Mouse (Mus musculus) midbrain, postnatal 0 days (tissue): Measurements from ENCODE around the gene Mttp. TPM values are rescaled to one million over a fixed set of nuclear protein-coding genes. Genes with fewer than 3 reads are reported as not detected.
"Not testable (repeated sequence)": the region's sequence is repeated elsewhere in the genome, so short reads cannot be mapped to it uniquely, and the experiment has no call there.

Source experiments
- ATAC-seq: fragments of 200-750 bp; cut with Nextera tagmentation; 2 replicates; pipeline ENCODE4 v1.8.0; 2017; ENCODE audit warnings: moderate number of reproducible peaks, mild to moderate bottlenecking, moderate TSS enrichment, moderate library complexity; ENCODE audit not compliant: low FRiP score
- DNase-seq: peaks from one replicate; pipeline ENCODE4 v3.0.0-alpha.2; 2015; ENCODE audit warnings: low spot score
- H3K27ac ChIP-seq: fragments of 300-500 bp; sonication (generic); 2 replicates; pipeline ENCODE4 v1.5.1; 2014; ENCODE audit warnings: low read depth, mild to moderate bottlenecking, low read length, mixed read lengths
- H3K27me3 ChIP-seq: fragments of 300-500 bp; sonication (generic); 2 replicates; pipeline ENCODE4 v1.6.1; 2014; ENCODE audit warnings: low read length, control low read depth, mixed read lengths; ENCODE audit not compliant: insufficient read depth
- H3K36me3 ChIP-seq: fragments of 300-500 bp; sonication (generic); 2 replicates; pipeline ENCODE4 v1.6.1; 2014; ENCODE audit warnings: low read length, control low read depth, mixed read lengths; ENCODE audit not compliant: insufficient read depth
- H3K4me1 ChIP-seq: fragments of 300-500 bp; sonication (generic); 2 replicates; pipeline ENCODE4 v1.6.1; 2014; ENCODE audit warnings: mild to moderate bottlenecking, control low read depth, antibody characterized with exemption, low read length, mixed read lengths; ENCODE audit not compliant: insufficient read depth
- H3K4me2 ChIP-seq: fragments of 300-500 bp; sonication (generic); 2 replicates; pipeline ENCODE4 v1.6.1; 2014; ENCODE audit warnings: low read depth, mild to moderate bottlenecking, low read length, mixed read lengths; ENCODE audit not compliant: poor library complexity, severe bottlenecking
- H3K4me3 ChIP-seq: fragments of 300-500 bp; sonication (generic); 2 replicates; pipeline ENCODE4 v1.5.1; 2014; ENCODE audit warnings: low read depth, mild to moderate bottlenecking, low read length, moderate library complexity
- H3K9ac ChIP-seq: fragments of 300-500 bp; sonication (generic); replicated peaks from 2 replicates; pipeline ENCODE4 v1.6.1; 2014; ENCODE audit warnings: mild to moderate bottlenecking, low read length, moderate library complexity, mixed read lengths; ENCODE audit not compliant: poor library complexity, severe bottlenecking
- H3K9me3 ChIP-seq: fragments of 300-500 bp; sonication (generic); 2 replicates; pipeline ENCODE4 v1.6.1; 2016; ENCODE audit warnings: low read length, control low read depth
- CTCF ChIP-seq: IDR thresholded peaks from 2 replicates; pipeline ENCODE4 v1.5.1; 2016; ENCODE audit warnings: antibody characterized with exemption, mild to moderate bottlenecking
- WGBS: fragments of 180-500 bp; shearing (Covaris S2); extraction: QIAGEN DNeasy Blood & Tissue Kit; methylation state at CpG from one replicate; pipeline ENCODE4 v1.1.7; 2014; 5-methylcytosine and 5-hydroxymethylcytosine counted together
- polyA plus RNA-seq: library from polyadenylated mRNA; unstranded; fragments of >200 nt; fragmentation: Nextera tagmentation; extraction: Ambion mirVana; gene quantifications from 2 replicates; pipeline ENCODE4 v1.2.1, GENCODE M21; 2015
- total RNA-seq: library from RNA; depleted of rRNA; stranded (reverse); fragments of >200 nt; gene quantifications from 2 replicates; pipeline ENCODE4 v1.2.3, GENCODE M21; 2014

The Mttp gene
- total and polyA plus RNA-seq, 2 experiments from 2014 or later, result 4.9 to 6.7 TPM

DNA sequence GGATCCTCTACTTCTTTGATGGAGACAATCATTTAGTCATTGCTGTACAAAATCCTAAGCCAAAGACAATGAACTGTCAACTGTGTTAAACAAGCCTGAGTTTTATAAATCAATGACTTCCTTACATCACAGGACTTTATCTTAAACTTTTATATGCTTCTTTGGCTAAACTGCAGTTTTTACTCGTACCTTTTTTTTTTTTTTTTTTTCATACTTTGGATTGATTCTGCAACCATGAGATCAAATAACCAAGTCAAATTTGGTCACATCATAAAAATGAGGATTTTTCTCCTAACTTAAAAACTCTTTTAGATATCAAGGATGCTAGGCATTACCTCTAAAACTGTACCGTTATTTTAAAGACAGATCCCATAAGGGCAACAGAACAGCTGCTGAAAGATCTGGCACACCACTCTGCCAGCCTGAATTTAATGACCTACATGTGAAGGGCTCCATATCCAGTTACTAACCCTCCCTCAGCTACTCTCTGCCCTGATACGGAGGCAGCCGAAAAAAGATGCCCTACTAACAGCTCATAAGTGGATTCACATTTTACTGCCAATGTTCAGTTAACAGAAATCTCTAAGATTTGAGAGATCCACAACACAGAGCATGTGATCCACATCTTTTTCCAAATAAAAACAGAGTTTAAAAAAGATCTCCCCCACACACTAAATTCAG is 2.6 kb downstream of the Mttp start:
- WGBS, result 57% methylated on average over 4 of the region's 4 CpGs
- Histone ChIP-seq H3K4me3 (peak overlapping the region; percentile 57), H3K36me3 (no peaks in the 10 kb centered on the region), H3K4me1 (no peaks in the 10 kb centered on the region), H3K9ac (no peak overlapping the region), H3K9me3 (no peaks in the 10 kb centered on the region), H3K27ac (no peak overlapping the region), H3K4me2 (peak overlapping the region; percentile 39), H3K27me3 (no peaks in the 10 kb centered on the region)
- no peak for ATAC-seq
- no peak for TF ChIP-seq CTCF
- no peak for DNase-seq

DNA sequence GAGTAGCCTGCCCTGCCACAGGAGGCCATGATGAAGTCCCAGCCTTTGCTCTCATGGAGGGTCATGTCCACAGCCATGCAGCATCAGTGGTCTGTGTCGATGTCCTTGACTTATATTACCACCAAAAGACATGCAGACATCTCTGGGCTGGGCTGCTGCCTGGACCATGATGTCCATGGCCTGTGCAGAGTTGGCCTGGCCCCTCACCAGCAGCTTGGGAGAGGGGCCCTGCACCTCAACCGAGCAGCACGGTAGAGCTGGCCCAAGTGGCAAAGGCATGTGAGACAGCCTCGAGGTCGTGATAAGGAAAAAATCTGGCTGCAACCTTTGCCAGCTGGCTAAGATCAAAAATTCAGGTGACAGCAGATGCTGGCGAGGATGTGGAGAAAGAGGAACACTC is 5.1 kb downstream of the Mttp start:
- TF ChIP-seq CTCF, result no peak
- 95% methylated on average over 6 of the region's 6 CpGs for WGBS
- ATAC-seq, result no peak
- Histone ChIP-seq H3K27me3 (no peaks in the 10 kb centered on the region), H3K36me3 (no peaks in the 10 kb centered on the region), H3K9me3 (no peaks in the 10 kb centered on the region), H3K4me1 (no peaks in the 10 kb centered on the region), H3K9ac (no peak overlapping the region), H3K27ac (no peak overlapping the region), H3K4me3 (no peak overlapping the region), H3K4me2 (no peak overlapping the region)
- DNase-seq, result no peak

DNA sequence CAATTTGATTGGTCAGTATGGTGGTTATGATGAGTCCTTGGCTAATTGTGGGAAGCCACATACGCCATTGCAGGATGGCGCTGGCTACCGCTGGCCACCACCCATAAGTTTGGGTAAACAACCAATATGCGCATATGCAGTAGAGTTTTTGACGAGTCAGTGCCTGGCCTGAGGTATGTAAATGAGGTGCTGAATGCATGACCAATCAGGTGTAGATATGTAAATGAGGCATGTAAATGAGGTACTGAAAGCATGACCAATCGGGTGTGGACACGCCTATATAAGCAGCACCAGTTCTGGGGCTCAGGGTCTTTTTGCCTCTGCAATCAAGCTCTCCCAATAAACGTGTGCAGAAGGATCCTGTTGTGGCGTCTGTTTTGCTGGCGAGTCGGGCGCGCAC is 6.6 kb downstream of the Mttp start:
- not testable (repeated sequence) for H3K36me3 ChIP-seq, DNase-seq, H3K4me3 ChIP-seq, H3K27ac ChIP-seq, ATAC-seq, H3K9me3 ChIP-seq, H3K4me2 ChIP-seq, H3K9ac ChIP-seq, H3K27me3 ChIP-seq, H3K4me1 ChIP-seq
- whole genome bisulfite sequencing, result 86% methylated on average over 13 of the region's 13 CpGs

DNA sequence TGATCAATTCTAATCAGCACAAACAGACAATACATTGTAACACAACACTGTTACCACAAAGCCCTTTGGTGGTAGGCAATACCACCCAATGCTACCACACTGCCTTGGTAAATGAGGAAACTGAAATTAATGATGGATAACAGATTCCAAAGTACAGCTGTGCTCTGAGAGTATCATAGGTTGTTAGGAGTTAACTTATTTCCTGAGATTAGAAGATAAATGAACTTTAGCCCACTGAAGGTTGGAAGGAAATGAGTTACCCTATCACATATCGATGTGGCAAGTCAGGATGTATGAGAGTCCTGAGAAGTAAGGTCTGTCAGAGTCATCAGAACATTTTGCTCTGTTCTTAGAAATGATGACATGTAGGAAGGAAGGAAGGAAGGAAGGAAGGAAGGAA is 10.2 kb downstream of the Mttp start:
- DNase-seq (no peak), ATAC-seq (no peak)
- Histone ChIP-seq H3K4me3 (no peak overlapping the region), H3K27ac (no peak overlapping the region), H3K9ac (no peak overlapping the region), H3K4me2 (no peak overlapping the region), H3K27me3 (no peaks in the 10 kb centered on the region), H3K4me1 (no peaks in the 10 kb centered on the region), H3K36me3 (no peaks in the 10 kb centered on the region), H3K9me3 (no peaks in the 10 kb centered on the region)
- no peak for TF ChIP-seq CTCF
- WGBS, result 89% methylated on average over 1 of the region's 1 CpGs

DNA sequence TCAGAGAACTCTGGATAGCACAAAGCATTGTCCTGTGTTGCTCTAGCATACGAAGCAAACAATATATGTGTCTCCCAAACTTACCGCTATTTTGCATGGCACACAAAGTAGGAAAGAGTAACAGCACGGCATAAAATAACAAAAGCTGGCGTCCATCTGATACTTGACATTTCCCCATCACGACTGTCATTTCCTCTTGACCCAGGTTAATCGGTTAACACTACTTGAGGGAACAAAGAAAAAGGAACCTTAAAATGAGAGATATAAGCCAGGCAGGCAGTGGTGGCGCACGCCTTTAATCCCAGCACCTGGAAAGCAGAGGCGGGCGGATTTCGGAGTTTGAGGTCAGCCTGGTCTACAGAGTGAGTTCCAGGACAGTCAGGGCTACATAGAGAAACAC is 10.9 kb downstream of the Mttp start:
- Histone ChIP-seq H3K27me3 (no peaks in the 10 kb centered on the region), H3K9me3 (no peaks in the 10 kb centered on the region), H3K4me3 (no peak overlapping the region), H3K4me1 (no peaks in the 10 kb centered on the region), H3K9ac (no peak overlapping the region), H3K4me2 (no peak overlapping the region), H3K27ac (no peak overlapping the region), H3K36me3 (no peaks in the 10 kb centered on the region)
- WGBS, result 87% methylated on average over 11 of the region's 11 CpGs
- DNase-seq (no peak), ATAC-seq (no peak)
- TF ChIP-seq CTCF, result no peak

DNA sequence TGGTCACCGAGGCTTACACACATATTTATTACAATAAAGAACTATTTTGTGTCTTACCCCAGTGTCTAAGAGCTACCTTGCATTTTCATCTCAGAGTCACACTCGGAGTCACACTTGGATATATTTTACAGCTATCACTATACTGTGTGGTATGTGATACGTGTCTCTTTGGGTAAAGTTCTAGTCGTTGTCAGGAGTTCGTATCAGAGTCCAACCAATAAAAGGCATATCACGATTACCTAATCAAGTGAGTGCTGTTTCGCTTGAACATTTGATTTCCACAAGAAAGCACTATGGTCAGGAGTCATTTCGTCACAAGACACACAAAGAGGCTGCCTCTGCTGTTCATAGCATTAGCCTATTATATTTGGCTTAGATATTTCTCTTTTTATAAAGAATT is 11.3 kb downstream of the Mttp start:
- Histone ChIP-seq H3K4me3 (no peak overlapping the region), H3K36me3 (no peaks in the 10 kb centered on the region), H3K4me2 (no peak overlapping the region), H3K27me3 (no peaks in the 10 kb centered on the region), H3K9ac (no peak overlapping the region), H3K27ac (no peak overlapping the region), H3K4me1 (no peaks in the 10 kb centered on the region), H3K9me3 (no peaks in the 10 kb centered on the region)
- no peak for TF ChIP-seq CTCF
- ATAC-seq (no peak), DNase-seq (no peak)
- WGBS, result 89% methylated on average over 8 of the region's 8 CpGs
